Mouse (Mus musculus) MEL (cell line): ENCODE measurements at regions not wholly inside any gene's neighbourhood (a gene's known extent, or its start where the extent isn't known, plus 50 kb on each side); places are given as distances from the start of the nearest gene placed in this dataset.

ENCODE experiments used
- EP300 ChIP-seq, 2 experiments: IDR thresholded peaks; 2 replicates each; pipeline ENCODE4 v1.6.1; 2011; ENCODE audit warnings: improper control_type of control experiment in 2 of 2, low read length in 2 of 2, low read depth in 1 of 2, mild to moderate bottlenecking in 1 of 2
- GATA1 ChIP-seq: IDR thresholded peaks from 2 replicates; pipeline ENCODE4 v1.6.1; 2011; ENCODE audit warnings: low read depth, low read length, improper control_type of control experiment
- HCFC1 ChIP-seq: IDR thresholded peaks from 2 replicates; pipeline ENCODE4 v1.6.1; 2012; ENCODE audit warnings: low read depth, mild to moderate bottlenecking, inconsistent platforms, low read length, improper control_type of control experiment, moderate library complexity
- MAZ ChIP-seq: IDR thresholded peaks from 2 replicates; pipeline ENCODE4 v1.6.1; 2012; ENCODE audit warnings: low read depth, mild to moderate bottlenecking, inconsistent platforms, low read length, improper control_type of control experiment
- MYB ChIP-seq: IDR thresholded peaks from 2 replicates; pipeline ENCODE4 v1.6.1; 2011; ENCODE audit warnings: mild to moderate bottlenecking, low read depth, low read length, improper control_type of control experiment
- POLR2A ChIP-seq, 2 experiments: IDR thresholded peaks; 2 replicates each; pipeline ENCODE4 v1.6.1; 2011 to 2012; ENCODE audit warnings: low read length in 2 of 2, mild to moderate bottlenecking in 2 of 2, control low read depth in 1 of 2, improper control_type of control experiment in 1 of 2, low read depth in 1 of 2, moderate library complexity in 1 of 2; ENCODE audit not compliant: control insufficient read depth in 1 of 2, insufficient read depth in 1 of 2, poor library complexity in 1 of 2

- TF ChIP-seq HCFC1 (no peak), POLR2A (IDR thresholded peaks at IDR 0.05; ENCODE audit: control insufficient read depth in 1 of 2, insufficient read depth in 1 of 2, low read depth in 1 of 2, low read length in 2 of 2, poor library complexity in 1 of 2) (no peak), GATA1 (no peak), MAZ (no peak), EP300 (IDR thresholded peaks at IDR 0.05; ENCODE audit: low read depth in 1 of 2, low read length in 2 of 2) (no peak), MYB (no peak)
Measured at GRCm38 (mm10) chr3:17324816-17325215, 623.4 kb upstream of the Cypt12 start.
